Mouse (Mus musculus): ENCODE data around the gene Mrpl12.

The Mrpl12 gene

DNA sequence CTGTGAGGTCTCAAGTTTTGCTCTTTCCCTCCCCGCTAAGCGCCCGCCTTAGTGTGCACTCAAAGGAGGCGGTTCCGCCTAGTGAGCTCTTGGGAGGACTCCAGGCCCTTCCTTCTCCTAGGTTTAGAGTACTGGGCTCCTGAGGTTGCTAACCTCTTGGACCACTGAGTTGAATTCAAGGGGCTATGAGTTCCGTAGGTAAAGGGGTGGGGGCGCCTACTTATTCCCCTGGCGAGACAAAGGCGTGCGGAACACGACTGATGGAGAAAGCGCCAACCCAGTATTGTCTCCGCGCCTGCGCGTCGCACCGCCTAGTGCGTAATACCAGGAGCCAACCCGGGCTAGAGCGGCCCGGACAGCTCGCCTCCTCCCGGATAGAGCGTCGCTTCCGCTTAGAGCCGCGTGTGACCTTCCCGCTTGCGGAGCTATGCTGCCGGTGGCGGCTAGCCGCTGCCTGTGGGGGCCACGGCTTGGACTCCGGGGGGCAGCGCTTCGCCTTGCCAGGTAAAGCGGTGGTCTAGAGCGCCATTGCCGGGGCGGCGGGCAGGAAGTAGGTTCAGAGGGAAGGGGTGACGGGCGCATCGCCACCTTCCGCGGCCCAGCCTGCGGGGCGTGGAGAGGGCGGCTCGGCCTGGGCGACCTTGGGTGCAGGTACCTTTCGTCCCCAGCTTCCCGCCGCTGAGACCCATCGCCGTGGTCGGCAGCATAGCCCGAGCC is at the start of gene Mrpl12:
Gene Mrpl12 (plus strand): TSS at position 349 of the 717 bp plus-strand sequence.
- DNase-seq, result peak; percentile 91 to 94

DNA sequence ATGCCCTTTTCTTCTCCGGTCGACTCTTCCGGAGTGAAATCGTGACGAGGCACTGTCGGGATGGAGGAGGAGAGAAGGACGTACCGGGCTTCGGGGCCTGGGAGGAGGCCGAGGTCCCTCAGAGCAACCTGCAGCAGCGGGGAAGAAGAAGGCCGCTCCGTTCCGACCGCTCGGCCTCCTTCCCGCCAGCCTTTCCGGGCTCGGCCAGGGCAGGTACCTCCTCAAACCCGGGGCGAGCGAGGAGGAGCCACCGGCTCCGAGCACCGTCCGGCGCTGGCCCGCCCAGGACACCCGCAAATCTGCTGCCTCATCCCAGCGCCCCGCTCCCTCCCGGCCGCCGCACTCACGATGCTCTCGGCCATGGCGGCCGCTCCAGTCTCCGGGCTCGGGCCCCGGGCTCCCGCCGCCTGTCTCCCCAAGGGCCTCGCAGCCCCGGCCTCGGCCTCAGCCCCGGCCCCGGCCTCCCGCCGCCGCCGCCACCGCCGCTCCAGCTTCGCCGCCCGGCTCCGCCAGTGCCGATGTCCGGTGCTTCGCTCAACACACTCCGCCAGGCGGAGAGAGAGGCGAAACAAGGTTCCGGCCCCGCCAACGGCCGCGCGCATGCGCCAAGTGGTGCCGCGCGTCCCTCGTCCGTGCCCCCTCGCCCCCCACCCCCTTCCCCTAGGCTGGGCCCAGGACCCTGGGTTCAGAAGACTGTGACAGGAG is 47.1 kb upstream of the Mrpl12 start, which contains the start of gene Nploc4:
Gene Nploc4 (minus strand): TSS at position 557 of the 705 bp plus-strand sequence.
- peak; percentile 82 to 92 for DNase-seq

DNA sequence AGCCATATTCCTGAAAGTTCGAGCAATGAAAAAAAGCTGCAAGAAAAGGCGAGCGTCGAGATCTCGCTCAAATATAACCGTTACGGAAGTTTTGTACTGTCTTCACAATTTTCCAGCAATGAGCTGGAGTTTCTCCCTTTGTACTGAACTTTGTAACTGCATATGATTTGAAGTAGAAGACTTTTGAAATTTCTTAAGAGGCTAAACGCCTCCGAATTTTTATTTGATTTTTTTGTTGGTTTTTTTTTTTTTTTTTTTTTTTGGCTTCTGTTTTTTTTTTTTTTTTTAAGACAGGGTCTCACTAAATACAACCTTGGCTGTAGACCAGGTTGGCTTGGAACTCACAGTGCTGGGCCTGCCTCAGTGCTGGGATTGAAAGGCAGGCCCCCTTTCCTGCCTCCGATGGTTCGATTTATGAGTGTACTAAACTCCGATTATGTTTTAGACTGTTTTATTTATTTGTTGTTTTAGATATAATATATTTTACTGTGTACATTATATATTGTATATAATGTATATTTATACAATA is 46.5 kb upstream of the Mrpl12 start:
- DNase-seq, result no peak

DNA sequence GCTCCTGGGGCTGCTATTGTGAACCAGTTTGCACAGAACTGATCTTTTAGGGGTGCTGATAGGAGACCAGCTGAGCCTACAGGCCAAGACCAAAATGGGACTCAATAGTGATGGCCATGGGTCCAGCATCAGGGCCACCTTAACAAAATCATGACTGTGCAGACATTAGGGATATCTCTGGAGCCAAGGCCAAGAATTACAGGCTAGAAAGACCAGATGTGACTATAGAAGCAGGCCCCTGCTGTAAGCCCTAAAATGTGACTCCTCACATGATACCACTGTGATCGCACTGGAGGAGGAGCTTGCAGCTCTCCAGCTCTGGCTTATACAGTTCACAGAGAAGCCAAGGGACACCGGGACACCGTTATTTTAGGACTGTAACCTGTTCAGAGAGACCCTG is 42.1 kb upstream of the Mrpl12 start, which contains the start of gene Tspan10:
Gene Tspan10 (plus strand): TSS at position 301 of the 400 bp plus-strand sequence.
- DNase-seq, result no peak

DNA sequence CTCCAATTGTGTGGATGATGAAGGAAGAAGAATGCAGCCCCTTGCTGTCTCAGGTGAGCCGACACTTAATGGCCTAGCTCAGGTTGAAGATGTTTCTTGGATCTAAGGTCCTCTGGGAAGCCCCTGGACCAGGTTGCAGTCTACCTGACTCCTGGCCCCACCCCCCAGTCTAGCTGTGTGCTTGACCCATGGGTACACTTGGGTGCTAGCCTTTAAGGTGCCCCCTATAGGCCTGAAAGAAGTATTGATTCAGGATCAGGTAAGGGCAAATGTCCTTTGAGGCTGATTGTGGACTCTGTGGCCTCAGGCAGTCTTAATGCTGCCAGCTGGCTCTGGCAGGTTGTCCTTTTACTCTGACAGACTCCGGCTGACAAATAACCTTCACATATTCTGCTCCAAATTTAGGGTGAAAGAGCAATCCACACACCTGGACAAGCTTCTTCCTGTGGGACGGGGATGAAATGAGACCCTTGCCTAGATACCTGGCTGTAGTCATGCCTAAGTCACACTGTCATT is 41.6 kb upstream of the Mrpl12 start:
- DNase-seq, result peak in 1 of 2 experiments; percentile 25

DNA sequence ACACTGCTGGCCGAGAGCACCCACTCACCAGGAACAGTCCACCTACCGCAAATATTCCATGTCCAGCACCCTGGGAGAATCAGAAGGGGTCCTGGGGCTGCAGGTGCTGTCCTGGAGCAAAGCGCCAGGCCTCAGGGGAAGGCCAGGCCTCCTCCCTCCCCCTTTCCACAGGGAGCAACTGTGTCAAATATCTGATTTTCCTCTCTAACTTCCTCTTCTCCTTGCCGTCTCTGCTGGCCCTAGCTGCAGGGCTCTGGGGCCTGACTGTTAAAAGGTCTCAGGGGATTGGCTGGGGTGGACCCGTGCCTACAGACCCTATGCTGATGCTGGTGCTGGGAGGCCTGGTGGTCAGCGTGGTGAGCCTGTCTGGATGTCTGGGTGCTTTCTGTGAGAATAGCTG is 40.3 kb upstream of the Mrpl12 start:
- DNase-seq, result no peak

DNA sequence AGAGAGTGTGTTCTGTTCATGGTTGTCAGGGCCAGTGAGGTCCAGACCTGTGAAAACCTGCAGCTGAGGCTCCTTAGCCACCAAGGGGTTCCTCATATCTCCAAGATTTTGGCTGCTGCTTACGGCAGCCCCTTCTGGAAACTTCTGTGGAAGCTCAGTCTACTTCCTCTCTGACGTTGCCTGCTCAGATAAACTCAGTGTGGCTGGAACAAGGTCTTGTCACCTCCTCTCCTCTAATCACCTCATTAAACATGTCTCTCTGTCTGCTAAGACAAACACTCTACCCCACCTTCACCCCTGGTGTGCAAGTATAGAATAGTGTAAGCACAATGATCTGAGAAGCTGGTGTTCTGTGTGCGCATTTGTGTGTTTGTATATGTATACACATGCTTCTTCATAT is 38.9 kb upstream of the Mrpl12 start:
- no peak for DNase-seq

DNA sequence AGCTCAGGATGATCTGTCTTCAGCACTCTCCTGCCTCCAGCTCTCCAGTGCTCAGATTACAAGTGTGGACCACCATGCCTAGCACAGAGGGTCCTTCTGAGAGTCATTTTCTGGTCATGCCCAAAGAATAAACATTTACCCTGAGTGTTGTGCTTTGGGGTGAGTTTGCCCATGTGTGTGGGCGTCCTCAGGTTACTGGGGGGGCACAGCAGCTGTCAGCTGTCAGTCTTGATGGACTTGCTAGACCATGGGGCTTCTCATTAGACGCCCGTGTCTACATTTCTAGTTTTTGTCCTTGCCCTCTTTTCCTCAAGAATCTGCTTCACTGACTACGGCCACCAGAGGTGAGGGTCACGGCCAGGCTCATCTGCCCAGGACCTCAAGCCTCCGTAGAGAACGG is 37.2 kb upstream of the Mrpl12 start:
- no peak for DNase-seq

DNA sequence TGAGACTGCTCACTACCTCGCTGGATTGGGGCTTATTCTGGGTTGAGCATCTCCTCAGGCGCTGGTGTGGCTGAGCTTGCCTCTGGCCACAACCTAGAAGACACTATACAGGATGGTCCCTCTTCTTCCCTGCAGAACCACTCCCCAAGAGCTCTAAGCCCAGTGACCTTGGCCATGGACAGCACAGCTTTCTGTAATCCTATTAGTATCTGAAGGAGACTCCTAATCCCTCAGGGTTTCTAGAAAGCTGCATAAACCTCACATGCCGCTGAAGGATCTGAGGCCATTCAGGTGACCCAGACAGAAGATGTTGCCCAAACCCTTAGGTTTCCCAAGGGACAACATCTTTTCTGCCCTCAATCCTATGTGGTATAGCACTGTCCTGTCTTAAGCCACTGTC is 32.2 kb upstream of the Mrpl12 start:
- no peak for DNase-seq

DNA sequence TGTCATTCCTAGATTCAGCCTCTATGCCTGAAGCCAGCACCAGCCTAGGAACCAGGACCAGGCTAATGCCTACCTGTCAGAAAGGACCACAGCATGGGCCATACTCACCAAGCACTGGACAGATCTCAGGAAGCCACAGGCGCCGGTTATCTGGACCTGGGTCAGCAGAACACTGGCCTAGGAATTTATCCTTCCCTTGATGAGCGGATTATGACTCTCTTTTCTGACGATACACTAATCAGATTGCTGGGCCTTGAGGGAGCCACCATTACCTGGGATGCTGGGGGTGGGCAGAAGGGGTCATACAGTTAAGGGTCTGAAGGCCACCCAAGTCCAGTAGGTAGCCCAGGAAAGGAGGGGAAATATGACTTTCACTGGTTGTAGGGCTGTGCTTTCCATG is 31.1 kb upstream of the Mrpl12 start, which contains the start of gene Pde6g:
Gene Pde6g (minus strand): TSS at position 195 of the 400 bp plus-strand sequence.
- no peak for DNase-seq

DNA sequence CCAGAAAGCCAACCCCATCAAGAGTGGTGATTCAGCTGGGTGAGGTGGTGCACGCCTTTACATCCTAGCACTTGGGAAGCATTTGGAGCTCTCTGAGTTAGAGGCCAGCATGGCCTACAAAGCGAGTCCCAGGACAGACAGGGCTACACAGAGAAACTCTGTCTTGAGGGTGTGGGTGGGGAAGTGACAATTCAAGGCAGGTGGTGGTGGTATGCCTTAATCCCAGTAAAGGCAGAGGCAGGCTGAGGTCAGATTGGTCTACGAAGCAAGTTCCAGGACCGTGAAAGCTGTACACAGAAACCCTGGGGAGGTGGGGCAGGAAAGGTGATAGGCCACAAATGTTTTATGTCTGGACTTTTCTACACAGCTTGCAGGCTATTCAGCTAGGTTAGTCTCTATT is 29.4 kb upstream of the Mrpl12 start:
- no peak for DNase-seq

DNA sequence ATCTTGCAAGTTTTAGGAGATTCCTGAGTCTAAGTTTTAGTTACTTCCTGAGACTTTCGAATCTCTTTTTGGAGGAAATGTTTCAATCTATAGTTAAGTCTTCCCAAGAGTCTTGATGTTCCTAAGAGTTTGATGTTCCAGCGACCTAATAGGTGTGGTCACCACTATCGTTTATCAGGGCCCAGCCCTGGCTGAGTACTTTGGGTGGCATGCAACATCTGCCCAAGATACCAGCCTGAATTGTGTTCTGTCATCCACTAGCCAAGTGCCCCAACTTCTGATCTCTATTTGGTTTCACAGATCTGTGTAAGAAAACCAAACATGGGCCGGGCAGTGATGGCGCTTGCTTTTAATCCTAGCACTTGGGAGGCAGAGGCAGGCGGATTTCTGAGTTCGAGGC is 29.0 kb upstream of the Mrpl12 start:
- no peak for DNase-seq

DNA sequence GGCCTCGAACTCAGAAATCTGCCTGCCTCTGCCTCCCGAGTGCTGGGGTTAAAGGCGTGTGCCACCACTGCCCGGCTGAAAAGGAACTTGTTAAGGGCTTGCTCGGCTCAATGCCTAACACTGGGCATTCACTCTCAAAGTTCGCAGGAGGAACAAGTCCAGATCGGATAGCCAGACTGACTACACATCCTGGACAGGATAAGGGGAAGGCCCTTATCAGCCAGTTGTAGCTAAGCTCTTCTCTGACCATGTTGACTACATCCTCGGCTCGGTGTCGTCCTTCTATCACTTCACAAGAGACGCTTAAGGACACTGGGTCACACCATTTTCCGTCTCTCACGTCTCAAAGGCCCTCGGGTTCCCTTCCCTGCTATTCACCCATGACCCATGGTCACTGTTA is 27.0 kb upstream of the Mrpl12 start:
- peak in 1 of 2 experiments; percentile 14 for DNase-seq

DNA sequence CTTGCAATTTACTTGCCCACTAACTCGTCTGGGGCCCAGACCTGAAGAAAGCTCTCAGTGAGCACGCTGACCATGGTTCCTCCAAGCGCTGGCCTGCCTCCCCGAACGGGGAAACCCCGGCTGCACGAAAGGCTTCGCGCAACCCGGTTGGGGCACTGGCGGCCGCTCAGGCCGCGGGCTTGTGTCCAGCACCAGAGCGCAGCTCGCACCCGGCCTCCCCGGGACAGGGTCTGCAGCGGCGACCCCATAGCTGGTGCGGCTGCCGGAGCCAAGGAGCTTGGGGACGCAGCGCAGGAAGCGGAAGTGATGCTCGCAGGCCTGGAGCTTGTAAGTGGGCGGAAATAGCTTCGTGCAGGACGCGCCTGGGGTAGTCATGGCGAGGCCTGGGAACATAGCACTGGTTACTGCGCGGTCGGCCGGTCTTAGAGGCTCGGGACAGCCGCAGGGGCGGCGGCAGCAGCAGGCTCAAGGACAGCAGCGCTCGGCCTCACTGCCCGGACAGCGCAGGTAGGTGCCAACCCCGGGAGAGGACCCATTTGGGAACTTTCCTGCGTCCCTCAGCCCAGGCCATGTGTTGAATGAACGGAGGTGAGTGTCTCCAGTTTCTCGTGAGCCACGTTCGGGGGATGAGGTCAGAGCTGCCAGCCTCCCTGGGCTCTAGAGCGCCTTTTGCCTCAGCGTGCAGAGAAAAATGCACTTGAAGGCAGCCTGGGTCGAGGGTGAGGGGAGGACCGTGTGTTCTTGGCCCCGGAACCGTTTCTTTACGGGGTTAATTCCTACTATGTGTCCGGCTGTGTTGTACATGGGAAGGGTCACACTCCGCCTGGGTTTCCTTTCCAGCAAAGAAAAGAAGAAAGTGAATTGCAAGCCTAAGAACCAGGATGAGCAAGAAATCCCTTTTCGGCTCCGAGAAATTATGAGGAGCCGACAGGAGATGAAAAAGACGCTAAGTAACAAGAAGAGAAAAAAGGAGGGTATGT is 26.4 kb upstream of the Mrpl12 start, which contains the start of the genes Oxld1 and Ccdc137:
Gene Oxld1 (minus strand): TSS at position 297 of the 980 bp plus-strand sequence.
Gene Ccdc137 (plus strand): TSS at position 344 of the 980 bp plus-strand sequence.
- peak; percentile 77 to 87 for DNase-seq

DNA sequence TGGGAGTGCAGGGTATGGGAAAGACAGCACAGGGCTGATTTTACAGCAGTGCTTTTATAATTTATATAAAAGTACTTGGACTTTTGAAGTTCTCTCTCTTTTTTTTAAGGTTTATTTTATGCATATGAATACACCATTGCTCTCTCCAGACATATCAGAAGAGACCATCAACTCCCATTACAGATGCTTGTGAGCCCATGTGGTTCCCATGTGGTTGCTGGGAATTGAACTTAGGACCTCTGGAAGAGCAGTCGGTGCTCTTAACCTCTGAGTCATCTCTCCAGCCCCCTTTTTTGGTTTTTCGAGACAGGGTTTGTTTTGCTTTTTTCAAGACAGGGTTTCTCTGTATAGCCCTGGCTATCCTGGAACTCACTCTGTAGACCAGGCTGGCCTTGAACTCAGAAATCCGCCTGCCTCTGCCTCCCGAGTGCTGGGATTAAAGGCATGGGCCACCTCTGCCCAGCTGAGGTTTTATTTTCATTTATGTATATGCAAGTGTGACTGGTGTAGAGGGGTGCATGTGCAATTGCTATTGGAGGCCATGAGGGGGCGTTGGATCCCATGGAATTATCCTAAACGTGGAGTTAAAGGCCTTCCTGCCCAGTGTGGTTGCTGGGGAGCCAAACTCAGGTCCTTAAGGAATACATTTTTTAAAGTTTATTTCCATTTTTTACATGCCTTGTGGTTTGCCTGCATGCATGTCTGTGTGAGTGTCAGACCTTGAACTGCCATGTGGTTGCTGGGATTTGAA is 25.4 kb upstream of the Mrpl12 start:
- DNase-seq, result peak in 1 of 2 experiments; percentile 58

DNA sequence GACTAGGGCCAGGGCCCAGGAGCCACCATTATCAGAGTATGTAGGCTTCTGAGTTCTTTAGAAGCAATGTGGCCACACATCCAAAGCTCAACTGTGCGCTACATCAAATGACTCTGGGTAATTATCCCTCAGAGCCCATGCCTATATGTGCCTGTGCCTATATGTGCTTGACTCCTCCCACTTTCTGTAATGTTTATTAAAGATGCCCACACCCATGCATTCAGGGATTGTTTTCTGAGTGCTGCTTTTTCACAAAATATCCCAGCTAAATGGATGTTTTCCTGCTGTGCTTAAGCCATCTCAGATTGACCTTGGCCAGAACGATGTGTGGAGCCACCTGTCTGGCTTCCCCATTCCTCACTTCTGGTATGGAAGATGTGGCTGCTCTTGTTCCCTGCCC is 20.9 kb upstream of the Mrpl12 start:
- DNase-seq, result no peak

DNA sequence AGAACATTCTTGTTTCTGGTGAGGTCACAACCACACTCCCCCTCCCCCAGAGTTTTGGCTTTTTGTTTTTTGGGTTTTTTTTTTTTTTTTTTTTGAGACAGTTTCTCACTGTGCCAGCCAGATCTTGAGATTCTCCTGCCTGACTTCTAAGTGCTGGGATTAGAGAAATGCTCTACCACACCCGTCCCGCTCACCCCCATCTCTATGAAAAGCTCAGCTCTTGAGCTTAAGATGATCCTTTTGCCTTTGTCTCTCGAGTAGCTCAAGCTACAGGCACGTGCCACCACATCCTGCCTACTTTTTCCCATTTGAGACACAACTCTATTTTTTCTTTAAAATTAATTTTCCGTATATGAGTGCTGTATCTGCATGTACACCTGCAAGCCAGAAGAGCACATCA is 20.0 kb upstream of the Mrpl12 start:
- DNase-seq, result no peak

DNA sequence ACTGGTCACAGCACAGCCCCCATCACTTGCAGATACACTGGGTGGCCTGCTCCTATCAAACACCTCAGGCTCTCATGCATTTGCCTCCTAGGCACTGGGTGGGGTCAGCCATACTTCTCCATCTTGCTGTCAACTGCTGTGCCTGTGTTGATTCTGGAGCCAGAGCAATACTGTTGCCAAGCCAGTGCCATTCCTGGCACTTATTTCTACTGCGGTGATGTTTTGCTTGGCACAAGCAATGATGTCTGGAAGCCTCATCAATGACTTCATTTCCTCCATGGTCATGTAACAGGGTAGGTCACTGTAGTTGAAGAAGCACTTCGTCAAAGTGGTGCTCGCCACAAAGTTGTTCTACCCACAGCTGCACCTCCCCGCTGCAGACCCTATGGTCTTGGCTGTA is 18.9 kb upstream of the Mrpl12 start:
- no peak for DNase-seq

DNA sequence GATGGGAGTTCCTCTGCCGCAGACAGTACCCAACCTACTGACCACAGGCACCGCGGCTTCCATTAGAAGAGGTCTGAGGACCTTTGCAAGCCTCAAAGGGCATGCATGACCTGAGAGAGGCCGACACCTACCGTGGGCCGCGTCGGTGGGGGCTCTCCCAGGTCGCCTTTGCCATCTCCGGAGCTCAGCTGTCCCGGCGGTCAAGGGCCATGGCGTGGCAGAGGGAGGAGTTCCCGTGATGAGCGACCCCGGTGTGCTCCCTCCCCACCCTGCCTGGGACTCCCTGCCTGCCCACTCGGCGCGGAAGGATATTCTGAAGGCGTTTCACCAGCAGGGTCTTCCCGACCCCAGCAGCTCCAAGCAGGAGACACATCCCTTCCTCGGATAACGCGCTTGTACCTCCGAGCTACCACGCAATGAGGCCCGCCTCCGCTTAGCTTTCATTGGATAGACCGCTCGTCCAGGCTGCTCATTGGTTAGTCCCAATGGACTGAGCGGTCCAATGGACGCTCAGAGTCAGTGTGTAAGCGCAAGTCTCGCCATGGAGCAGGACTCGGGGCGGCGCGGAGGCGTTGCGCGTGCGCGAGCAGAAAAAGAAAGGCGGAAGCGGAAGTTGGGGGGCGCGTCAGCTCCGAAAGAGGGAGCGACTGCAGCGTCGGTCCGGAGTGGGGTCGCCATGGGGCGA is 17.2 kb upstream of the Mrpl12 start, which contains the start of gene Arl16:
Gene Arl16 (minus strand): TSS at position 557 of the 685 bp plus-strand sequence.
- peak; percentile 96 for DNase-seq

DNA sequence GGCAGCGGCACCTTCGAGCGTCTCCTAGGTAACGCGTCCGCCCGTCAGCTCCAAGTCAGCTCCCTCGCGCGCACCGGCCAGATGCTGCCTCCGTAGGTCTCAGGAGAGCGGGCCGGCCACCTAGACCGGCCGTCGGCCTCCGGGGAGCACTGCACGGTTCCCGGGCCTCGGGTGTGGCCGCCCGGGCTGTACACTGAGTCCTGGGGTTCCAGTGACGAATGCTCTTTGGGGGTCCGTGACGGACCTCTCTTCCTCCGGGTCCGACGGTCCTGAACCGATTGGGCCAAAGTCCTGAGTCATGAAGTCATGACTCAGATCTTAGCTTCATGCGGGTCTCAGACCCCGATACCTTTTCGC is 16.7 kb upstream of the Mrpl12 start:
- DNase-seq, result no peak

DNA sequence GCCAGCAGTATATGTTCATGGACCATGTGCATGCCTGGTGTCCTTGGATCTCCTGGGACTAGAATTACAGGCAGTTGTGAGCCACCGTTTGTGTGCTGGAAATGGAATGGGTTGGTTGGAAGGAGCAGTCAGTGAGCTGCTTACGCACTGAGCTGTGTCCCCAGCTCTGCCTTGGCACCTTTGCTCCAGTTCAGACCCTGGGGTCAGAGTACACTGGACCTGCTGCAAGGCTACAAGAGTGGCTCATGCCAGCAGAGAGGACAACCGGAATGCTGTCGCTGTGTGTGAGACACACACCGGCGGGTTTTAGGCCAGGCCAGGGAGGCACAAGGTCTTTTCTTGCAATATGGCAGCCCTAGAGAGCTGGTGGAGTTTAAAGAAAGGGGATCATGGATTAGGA is 12.4 kb upstream of the Mrpl12 start:
- peak; percentile 78 to 83 for DNase-seq

Measured in kidney, postnatal 36 days (tissue).